Mouse (Mus musculus) kidney, postnatal 14 days (tissue): Measurements from ENCODE around the gene Tcf7l2.
A peak's percentile ranks its signal among the peaks of the same experiment; 100 is the strongest.

Experiments used
- DNase-seq: peaks from one replicate; pipeline ENCODE4 v3.0.0; 2022; ENCODE audit warnings: mixed read lengths

Tcf7l2 gene

DNA sequence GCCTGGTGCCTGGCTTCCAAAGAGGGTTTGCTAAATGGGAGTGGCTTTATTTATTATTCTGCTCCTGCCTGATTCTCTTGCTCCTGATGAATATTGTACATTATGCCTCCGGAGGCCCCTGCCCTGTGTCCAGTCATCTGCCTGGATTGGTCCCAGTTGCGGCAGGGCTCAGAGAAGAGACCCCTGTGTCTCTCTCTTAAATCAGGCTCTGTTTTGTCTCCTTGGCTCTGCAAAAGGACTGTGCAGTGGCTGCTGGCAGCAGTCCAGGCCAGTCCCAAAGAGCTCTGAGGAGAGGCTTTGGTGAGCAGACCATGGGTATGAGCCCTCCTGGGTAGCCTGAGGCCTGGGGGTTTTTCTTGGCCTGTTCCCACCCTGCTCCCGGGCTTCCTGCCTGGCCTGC lies 211.6 kb downstream of the Tcf7l2 start:
- DNase-seq: peak; percentile 38

DNA sequence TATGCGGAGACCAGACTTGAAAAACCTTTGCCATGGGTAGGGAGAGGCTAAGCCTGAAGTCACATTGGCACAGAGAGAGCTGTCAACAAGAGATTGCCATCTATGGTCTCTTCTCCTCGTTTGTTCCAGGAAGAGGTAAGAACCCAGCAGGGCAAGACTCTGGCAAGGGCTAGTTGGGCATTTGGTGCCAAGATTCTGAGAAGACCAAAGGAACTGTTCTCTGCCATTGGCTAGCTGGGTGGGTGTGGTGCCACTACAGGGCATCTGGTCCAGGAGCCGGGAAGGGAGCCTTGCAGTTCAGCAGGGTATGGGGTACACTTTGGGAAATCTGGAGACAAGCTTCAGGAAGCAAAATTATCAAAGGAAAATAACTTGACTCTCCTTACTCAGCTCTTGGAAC lies 213.5 kb downstream of the Tcf7l2 start:
- DNase-seq: no peak

DNA sequence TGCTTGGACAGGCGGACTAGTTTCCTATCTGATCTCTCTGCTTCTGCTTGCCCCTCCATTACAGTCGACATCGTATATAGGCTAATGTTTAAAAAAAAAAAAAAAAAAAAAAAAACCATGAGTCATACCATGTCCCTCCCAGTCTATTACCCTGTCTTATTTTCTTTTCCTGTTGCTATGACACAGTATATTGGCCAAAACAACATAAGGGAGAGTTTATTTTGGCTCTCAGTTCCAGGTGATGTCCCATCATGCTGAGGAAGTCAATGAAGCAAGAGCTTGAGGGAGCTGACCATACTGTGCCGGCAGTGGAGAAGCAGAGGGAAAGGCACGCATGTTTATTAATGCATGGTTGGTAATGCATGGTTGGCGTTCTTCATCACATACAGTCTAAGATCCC lies 215.1 kb downstream of the Tcf7l2 start:
- no peak for DNase-seq

DNA sequence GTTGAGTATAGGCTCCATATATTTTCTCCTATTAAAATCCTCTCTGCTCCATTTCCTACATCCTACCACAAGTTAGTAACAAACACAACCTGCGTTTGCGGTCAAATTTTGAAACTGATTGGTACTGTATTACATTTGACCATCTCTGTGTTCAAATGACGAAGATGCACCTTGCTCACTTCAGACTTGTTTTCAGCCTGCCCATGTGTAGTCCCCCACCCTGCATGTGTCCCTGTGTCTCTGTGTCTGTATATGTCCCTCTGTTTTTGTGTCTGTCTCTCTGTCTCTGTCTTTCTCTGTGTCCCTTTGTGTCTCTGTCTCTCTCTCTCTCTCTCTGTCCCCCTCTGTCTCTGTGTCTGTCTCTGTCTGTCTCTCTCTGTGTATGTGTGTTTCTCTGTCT lies 222.8 kb downstream of the Tcf7l2 start:
- DNase-seq: no peak

DNA sequence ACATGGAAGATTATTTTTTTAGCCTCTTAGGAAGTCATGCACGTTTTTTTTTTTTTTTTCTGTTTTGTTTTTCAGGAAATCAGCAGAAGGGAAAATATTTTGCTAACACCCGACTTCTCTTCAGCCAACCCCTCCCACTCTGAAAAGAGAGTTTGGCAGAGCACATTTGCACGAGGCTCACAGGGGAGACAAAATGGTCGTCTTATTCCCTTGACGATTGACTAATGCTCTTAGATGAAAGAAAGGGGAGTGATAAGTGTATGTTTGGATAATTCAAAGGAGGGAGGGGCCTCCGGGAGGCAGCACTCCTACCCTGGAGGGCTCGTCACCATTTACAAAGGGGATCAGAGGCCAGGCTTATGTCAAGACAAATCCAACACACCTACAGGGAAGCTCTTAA lies 224.4 kb downstream of the Tcf7l2 start:
- no peak for DNase-seq

DNA sequence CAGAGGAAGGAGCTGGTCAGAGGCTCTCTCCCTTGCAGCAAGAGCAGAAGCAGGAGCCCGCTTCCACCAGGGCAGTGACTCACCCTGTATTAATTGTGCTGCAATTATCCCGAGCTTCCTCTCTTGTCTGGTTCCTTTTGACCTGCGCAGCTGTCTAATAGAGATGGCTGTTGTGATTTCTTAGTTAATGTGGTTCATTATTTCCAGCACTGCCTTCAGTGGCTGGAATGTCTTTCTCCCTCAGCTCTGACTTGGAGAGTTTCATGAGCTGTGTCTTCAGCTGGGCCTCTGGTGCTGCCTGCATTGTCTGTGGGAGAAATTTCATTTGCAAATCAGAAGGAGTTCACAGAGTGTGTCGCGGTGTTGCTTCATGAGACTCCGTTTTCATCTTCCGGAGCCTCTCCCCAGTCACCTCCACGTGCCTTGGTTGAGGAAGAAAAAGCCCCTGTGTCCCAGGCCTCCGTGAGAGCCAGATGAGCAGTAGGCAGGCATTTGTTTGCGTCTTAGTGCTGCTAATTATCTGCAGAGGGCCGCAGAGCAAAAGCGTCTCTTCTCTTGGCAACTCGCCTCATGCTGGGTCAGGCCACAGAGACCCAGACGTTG lies 228.4 kb downstream of the Tcf7l2 start:
- peak; percentile 41 for DNase-seq

DNA sequence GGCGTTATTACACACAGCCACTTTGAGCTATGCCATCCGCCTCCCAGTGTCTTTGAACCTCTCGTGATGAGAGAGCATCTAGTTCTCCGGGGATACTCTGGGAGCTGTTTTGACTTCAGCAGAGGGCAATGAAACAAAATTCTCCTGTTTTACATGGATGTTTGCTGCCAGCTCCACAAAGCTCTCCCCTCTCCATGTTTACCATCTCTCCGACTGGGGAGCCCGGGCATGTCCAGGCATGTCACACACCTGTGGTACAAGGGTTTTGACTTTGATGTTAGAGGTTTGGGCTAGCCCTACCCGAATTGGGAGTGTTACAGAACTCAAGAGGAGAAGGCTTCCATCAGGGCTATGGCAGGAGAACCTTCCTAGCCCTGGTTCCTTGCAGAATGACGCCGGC lies 234.5 kb downstream of the Tcf7l2 start:
- no peak for DNase-seq
